Mouse (Mus musculus) forebrain, embryonic 14.5 days (tissue): Measurements from ENCODE around the gene S100a6. TPM values are rescaled to one million over a fixed set of nuclear protein-coding genes. Genes with fewer than 3 reads are reported as not detected.

Experiments
- ATAC-seq: fragments of 200-750 bp; cut with Nextera tagmentation; 2 replicates; pipeline ENCODE4 v1.8.0; 2017; ENCODE audit warnings: mild to moderate bottlenecking, moderate library complexity
- DNase-seq: peaks from one replicate; pipeline ENCODE4 v3.0.0-alpha.2; 2015; ENCODE audit warnings: low spot score
- H3K27ac ChIP-seq: fragments of 300-500 bp; sonication (generic); 2 replicates; pipeline ENCODE4 v1.5.1; 2014; ENCODE audit warnings: low read depth, mild to moderate bottlenecking, control low read depth, low read length, moderate library complexity
- H3K27me3 ChIP-seq: fragments of 300-500 bp; sonication (generic); replicated peaks from 2 replicates; pipeline ENCODE4 v1.6.1; 2014; ENCODE audit warnings: low read length, control low read depth, mixed read lengths; ENCODE audit not compliant: control insufficient read depth, insufficient read depth
- H3K36me3 ChIP-seq: fragments of 300-500 bp; sonication (generic); 2 replicates; pipeline ENCODE4 v1.6.1; 2014; ENCODE audit warnings: low read length, control low read depth; ENCODE audit not compliant: control insufficient read depth, insufficient read depth
- H3K4me1 ChIP-seq: fragments of 300-500 bp; sonication (generic); 2 replicates; pipeline ENCODE4 v1.6.1; 2014; ENCODE audit warnings: antibody characterized with exemption, low read length, control low read depth; ENCODE audit not compliant: control insufficient read depth, insufficient read depth
- H3K4me2 ChIP-seq: fragments of 300-500 bp; sonication (generic); 2 replicates; pipeline ENCODE4 v1.6.1; 2014; ENCODE audit warnings: mild to moderate bottlenecking, control low read depth, low read length
- H3K4me3 ChIP-seq: fragments of 300-500 bp; sonication (generic); 2 replicates; pipeline ENCODE4 v1.5.1; 2014; ENCODE audit warnings: low read depth, low read length, control low read depth
- H3K9ac ChIP-seq: fragments of 300-500 bp; sonication (generic); 2 replicates; pipeline ENCODE4 v1.6.1; 2014; ENCODE audit warnings: mild to moderate bottlenecking, low read length, control low read depth, moderate library complexity
- H3K9me3 ChIP-seq: fragments of 300-500 bp; sonication (generic); replicated peaks from 2 replicates; pipeline ENCODE4 v1.6.1; 2016; ENCODE audit warnings: low read length, control low read depth, mixed read lengths; ENCODE audit not compliant: control insufficient read depth
- WGBS: fragments of 180-500 bp; shearing (Covaris S2); extraction: QIAGEN DNeasy Blood & Tissue Kit; methylation state at CpG from one replicate; pipeline ENCODE4 v1.1.7; 2014; 5-methylcytosine and 5-hydroxymethylcytosine counted together
- polyA plus RNA-seq: library from polyadenylated mRNA; unstranded; fragments of >200 nt; fragmentation: Nextera tagmentation; extraction: Ambion mirVana; gene quantifications from 2 replicates; pipeline ENCODE4 v1.2.1, GENCODE M21; 2014

S100a6 gene
- polyA plus RNA-seq, 1 experiment from 2014 or later, result 22.8 TPM

GRCm38 (mm10) chr3:90585595-90585994, 27.1 kb upstream of the S100a6 start:
- peak; percentile 66 for ATAC-seq
- whole genome bisulfite sequencing, result 33% methylated on average over 5 of the region's 5 CpGs
- H3K36me3 ChIP-seq, result no peaks in the 10 kb centered on the region

GRCm38 (mm10) chr3:90586016-90586643, 26.6 kb upstream of the S100a6 start:
- DNase-seq (no peak), ATAC-seq (no peak)
- Histone ChIP-seq H3K36me3 (no peaks in the 10 kb centered on the region), H3K9me3 (no peaks in the 10 kb centered on the region), H3K4me3 (no peak overlapping the region), H3K27ac (no peak overlapping the region), H3K9ac (no peak overlapping the region), H3K27me3 (no peaks in the 10 kb centered on the region), H3K4me1 (no peaks in the 10 kb centered on the region), H3K4me2 (no peak overlapping the region)
- WGBS, result 86% methylated on average over 15 of the region's 15 CpGs

More at GRCm38 (mm10) chr3:90585595-90585994, 27.1 kb upstream of the S100a6 start:
- Histone ChIP-seq H3K27me3 (no peaks in the 10 kb centered on the region), H3K4me2 (no peak overlapping the region), H3K27ac (no peak overlapping the region), H3K9ac (no peak overlapping the region), H3K4me3 (no peak overlapping the region), H3K9me3 (no peaks in the 10 kb centered on the region), H3K4me1 (no peaks in the 10 kb centered on the region)
- DNase-seq, result peak; percentile 80

- 80% methylated on average over 10 of the region's 10 CpGs for WGBS
- no peak overlapping the region for H3K4me3 ChIP-seq
- no peak for ATAC-seq
These were observed 25.8 kb upstream of the S100a6 start for GRCm38 (mm10) chr3:90586906-90587305.

GRCm38 (mm10) chr3:90587361-90588101, 25.2 kb upstream of the S100a6 start:
- DNase-seq (no peak), ATAC-seq (no peak)
- H3K4me3 ChIP-seq, result no peak overlapping the region
- no peaks in the 10 kb centered on the region for H3K9me3 ChIP-seq
- no peak overlapping the region for H3K9ac ChIP-seq
- H3K27me3 ChIP-seq, result no peaks in the 10 kb centered on the region
- no peak overlapping the region for H3K4me2 ChIP-seq
- H3K27ac ChIP-seq, result no peak overlapping the region
- no peaks in the 10 kb centered on the region for H3K36me3 ChIP-seq
- 91% methylated on average over 14 of the region's 14 CpGs for WGBS
- no peaks in the 10 kb centered on the region for H3K4me1 ChIP-seq

More at GRCm38 (mm10) chr3:90586906-90587305, 25.8 kb upstream of the S100a6 start:
- Histone ChIP-seq H3K4me1 (no peaks in the 10 kb centered on the region), H3K9ac (no peak overlapping the region), H3K27ac (no peak overlapping the region), H3K36me3 (no peaks in the 10 kb centered on the region), H3K27me3 (no peaks in the 10 kb centered on the region), H3K4me2 (no peak overlapping the region), H3K9me3 (no peaks in the 10 kb centered on the region)
- no peak for DNase-seq

- H3K9ac ChIP-seq, result no peak overlapping the region
- no peaks in the 10 kb centered on the region for H3K9me3 ChIP-seq
- no peaks in the 10 kb centered on the region for H3K36me3 ChIP-seq
- no peaks in the 10 kb centered on the region for H3K27me3 ChIP-seq
- no peak overlapping the region for H3K4me3 ChIP-seq
- ATAC-seq (no peak), DNase-seq (no peak)
- H3K27ac ChIP-seq, result no peak overlapping the region
- no peak overlapping the region for H3K4me2 ChIP-seq
- 88% methylated on average over 6 of the region's 6 CpGs for WGBS
- no peaks in the 10 kb centered on the region for H3K4me1 ChIP-seq
These were observed 23.3 kb upstream of the S100a6 start for GRCm38 (mm10) chr3:90589390-90589789.

- DNase-seq, result no peak
- no peak within 1 kb of the TSS for H3K9ac ChIP-seq
- H3K27ac ChIP-seq, result no peak within 1 kb of the TSS
- H3K4me3 ChIP-seq, result no peak within 1 kb of the TSS
- H3K4me1 ChIP-seq, result no peaks in the 10 kb centered on the region
- no peaks in the 10 kb centered on the region for H3K9me3 ChIP-seq
- no peak within 1 kb of the TSS for H3K4me2 ChIP-seq
- ATAC-seq, result no peak
- no peaks in the 10 kb centered on the region for H3K36me3 ChIP-seq
- 79% methylated on average over 8 of the region's 8 CpGs for WGBS
- H3K27me3 ChIP-seq, result no peaks in the 10 kb centered on the region
These were observed 22.7 kb upstream of the S100a6 start, which contains the start of gene S100a2 for GRCm38 (mm10) chr3:90589947-90590346. S100a2 (plus strand) TSS chr3:90590247.

- 88% methylated on average over 1 of the region's 1 CpGs for WGBS
- Histone ChIP-seq H3K4me3 (no peak overlapping the region), H3K36me3 (no peaks in the 10 kb centered on the region), H3K4me2 (no peak overlapping the region), H3K4me1 (no peaks in the 10 kb centered on the region), H3K27me3 (no peaks in the 10 kb centered on the region), H3K9ac (no peak overlapping the region), H3K9me3 (no peaks in the 10 kb centered on the region), H3K27ac (no peak overlapping the region)
- ATAC-seq, result no peak
- DNase-seq, result no peak
These were observed 18.2 kb upstream of the S100a6 start for GRCm38 (mm10) chr3:90594466-90594865.

GRCm38 (mm10) chr3:90595556-90595955, 17.1 kb upstream of the S100a6 start:
- Histone ChIP-seq H3K4me3 (no peak overlapping the region), H3K4me1 (no peaks in the 10 kb centered on the region), H3K9ac (no peak overlapping the region), H3K27ac (no peak overlapping the region), H3K36me3 (no peaks in the 10 kb centered on the region), H3K27me3 (no peaks in the 10 kb centered on the region), H3K9me3 (no peaks in the 10 kb centered on the region), H3K4me2 (no peak overlapping the region)
- ATAC-seq (no peak), DNase-seq (no peak)
- WGBS, result 80% methylated on average over 5 of the region's 5 CpGs

GRCm38 (mm10) chr3:90596810-90597209, 15.9 kb upstream of the S100a6 start:
- Histone ChIP-seq H3K27me3 (no peaks in the 10 kb centered on the region), H3K4me2 (no peak overlapping the region), H3K27ac (no peak overlapping the region), H3K9me3 (no peaks in the 10 kb centered on the region), H3K4me3 (no peak overlapping the region), H3K4me1 (no peaks in the 10 kb centered on the region), H3K36me3 (no peaks in the 10 kb centered on the region), H3K9ac (no peak overlapping the region)
- ATAC-seq, result no peak
- WGBS, result 94% methylated on average over 6 of the region's 6 CpGs
- DNase-seq, result no peak
